Mouse (Mus musculus): Measurements from ENCODE around the gene Ttc21a. TPM values are rescaled to one million over a fixed set of nuclear protein-coding genes. Genes with fewer than 3 reads are reported as not detected.

Gene Ttc21a
- polyA plus RNA-seq (2012; rRNA removed) = 7.1 and 7.8 TPM in 2 replicates

DNA sequence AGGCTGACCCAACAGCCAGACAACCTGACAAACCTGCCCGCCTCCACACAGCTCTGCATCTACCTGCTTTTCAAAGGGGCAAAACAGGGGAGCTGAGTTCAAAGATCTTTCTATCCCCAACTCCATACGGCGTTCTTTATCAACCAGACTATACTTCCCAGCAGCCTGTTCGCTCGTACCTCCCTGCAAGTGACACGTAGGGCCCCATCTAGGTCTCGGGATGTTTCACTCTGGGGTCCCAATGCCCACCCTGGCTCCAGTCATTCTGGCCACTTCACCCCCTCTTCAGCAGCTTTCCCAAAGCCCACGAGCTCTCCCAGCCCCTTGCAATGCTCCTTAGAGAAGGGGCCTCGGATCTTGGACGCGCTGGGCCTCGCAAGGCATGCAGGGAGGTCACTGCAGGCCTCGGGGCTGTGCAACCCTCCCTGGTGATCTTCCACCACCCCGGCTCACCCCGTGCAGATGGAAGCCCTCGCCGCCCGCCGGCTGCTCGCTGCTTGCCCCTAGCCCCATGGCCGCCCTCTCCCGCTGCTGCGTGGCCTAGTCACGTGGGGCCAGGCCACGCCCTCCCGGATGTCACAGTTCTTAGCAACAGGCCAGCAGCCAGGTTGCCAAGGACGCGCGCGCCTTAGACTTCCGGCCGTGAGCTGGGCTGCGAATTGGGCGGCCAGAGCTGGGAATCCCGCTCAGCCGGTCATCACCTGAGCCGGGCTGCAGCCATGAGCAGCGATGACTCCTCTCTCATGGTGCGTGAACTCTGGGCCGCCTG, at the start of gene Ttc21a, which contains the start of gene Gorasp1:
Gene Ttc21a, plus strand, starts transcription at position 602 of the 769 bp plus-strand sequence.
Gene Gorasp1, minus strand, starts transcription at position 561 of the 769 bp plus-strand sequence.

DNA sequence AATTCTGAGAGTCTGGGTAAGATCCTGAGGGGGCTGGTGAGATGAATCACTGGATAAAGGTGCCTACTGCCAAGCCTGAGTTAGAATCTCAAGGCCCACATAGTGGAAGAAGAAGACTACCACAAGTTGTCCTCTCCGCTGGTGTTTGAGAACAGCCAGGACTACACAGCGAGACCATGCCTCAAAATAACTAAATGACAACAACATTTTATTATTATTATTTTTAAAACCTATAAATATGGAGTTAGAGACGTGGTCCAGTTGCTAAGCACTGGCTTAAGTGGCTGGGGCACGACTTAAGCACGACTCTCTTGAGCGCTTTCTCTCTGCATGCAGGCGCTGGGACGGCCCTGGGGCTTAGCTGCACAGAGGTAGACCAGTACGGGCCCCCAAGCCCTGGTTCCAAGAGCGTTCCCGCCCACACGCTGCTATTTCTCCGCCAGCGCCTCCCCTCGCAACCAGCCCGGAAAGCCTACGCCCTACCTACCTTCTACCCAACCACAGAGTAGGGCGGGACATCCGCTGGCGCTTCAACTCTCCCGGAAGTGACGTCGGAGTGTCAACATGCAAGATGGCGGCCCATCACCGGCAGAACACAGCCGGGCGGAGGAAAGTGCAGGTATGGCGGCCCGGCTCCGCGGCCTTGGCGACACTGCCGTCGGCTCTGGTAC, 42.9 kb upstream of the Ttc21a start, which contains the start of gene Wdr48:
Gene Wdr48, plus strand, starts transcription at position 540 of the 671 bp plus-strand sequence.

DNA sequence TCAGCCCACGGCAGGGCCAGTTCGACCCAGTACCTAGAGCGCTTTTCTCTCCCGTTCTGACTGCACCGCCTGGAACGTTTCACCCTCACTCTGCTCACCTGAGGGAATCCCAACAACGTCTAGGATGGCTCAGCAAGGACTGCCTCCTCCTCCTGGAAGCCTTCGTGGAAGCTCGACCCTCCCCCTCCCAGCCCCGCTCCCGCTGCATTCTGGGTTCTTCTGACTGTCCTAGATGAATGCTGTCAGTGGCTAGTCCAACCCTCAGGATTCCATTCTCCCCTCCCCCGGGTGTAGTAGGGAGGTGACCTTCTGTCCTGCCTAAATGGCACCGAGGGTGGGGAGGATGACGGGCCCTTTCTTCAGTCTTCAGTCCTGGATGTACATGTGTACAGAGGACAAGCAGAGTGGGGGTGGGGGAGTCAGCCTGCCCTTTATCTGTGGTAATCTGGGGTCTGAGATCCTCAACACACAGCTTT, 47.2 kb downstream of the Ttc21a start, which contains the start of gene Csrnp1:
Gene Csrnp1, minus strand, starts transcription at position 123 of the 476 bp plus-strand sequence.

Other genes starting within 250 kb of the Ttc21a start
- 0.38 and 0.54 TPM in 2 replicates for gene Scn10a, start 218.3 kb upstream of the Ttc21a start, polyA plus RNA-seq (2012; rRNA removed)
- not detected in 2 replicates for gene Scn11a, start 112.2 kb upstream of the Ttc21a start, polyA plus RNA-seq (2012; rRNA removed)
- 46.9 and 49.4 TPM in 2 replicates for gene Wdr48, start 42.7 kb upstream of the Ttc21a start, polyA plus RNA-seq (2012; rRNA removed)
- gene Gorasp1, start within 50 bp of the Ttc21a start, polyA plus RNA-seq (2012; rRNA removed) = 28.9 and 29.6 TPM in 2 replicates
- gene Csrnp1, start 47.1 kb downstream of the Ttc21a start, polyA plus RNA-seq (2012; rRNA removed) = 31.5 and 31.6 TPM in 2 replicates
- 0.15 and 0.20 TPM in 2 replicates for gene Xirp1, start 86.0 kb downstream of the Ttc21a start, polyA plus RNA-seq (2012; rRNA removed)
- 12.8 and 14.2 TPM in 2 replicates for gene Cx3cr1, start 132.3 kb downstream of the Ttc21a start, polyA plus RNA-seq (2012; rRNA removed)
- 0.12 and 0.21 TPM in 2 replicates for gene Ccr8, start 154.5 kb downstream of the Ttc21a start, polyA plus RNA-seq (2012; rRNA removed)
- gene Slc25a38, start 172.8 kb downstream of the Ttc21a start, polyA plus RNA-seq (2012; rRNA removed) = 49.9 and 54.2 TPM in 2 replicates
- 2,914 and 4,274 TPM in 2 replicates for gene Rpsa, start 190.1 kb downstream of the Ttc21a start, polyA plus RNA-seq (2012; rRNA removed)
- 0.21 TPM in 1 of 2 replicates, not detected in the other for gene Mobp, start 212.1 kb downstream of the Ttc21a start, polyA plus RNA-seq (2012; rRNA removed)